Mouse (Mus musculus): ENCODE data around the gene Gstm6.

- TF ChIP-seq TAL1 (IDR thresholded peaks at IDR 0.05; ENCODE audit: low read length) (no peak), GATA1 (IDR thresholded peaks at IDR 0.05; ENCODE audit: low read length) (no peak)
Observed at GRCm38 (mm10) chr3:107931134-107931533, 12.4 kb downstream of the Gstm6 start.

Measured in erythroblast, embryonic 14.5 days (primary cell).